Mouse (Mus musculus) lung, embryonic 15.5 days (tissue): ENCODE results near the gene Rft1. TPM values are rescaled to one million over a fixed set of nuclear protein-coding genes. Genes with fewer than 3 reads are reported as not detected.

ENCODE experiments used
- ATAC-seq: fragments of 200-750 bp; cut with Nextera tagmentation; 2 replicates; pipeline ENCODE4 v1.8.0; 2017; ENCODE audit warnings: moderate number of reproducible peaks, borderline replicate concordance; ENCODE audit not compliant: low FRiP score, low TSS enrichment; ENCODE audit errors: extremely low read depth
- H3K27ac ChIP-seq: fragments of 300-500 bp; sonication (generic); 2 replicates; pipeline ENCODE4 v1.5.1; 2015; ENCODE audit warnings: moderate library complexity, mild to moderate bottlenecking, inconsistent platforms
- H3K27me3 ChIP-seq: fragments of 300-500 bp; sonication (generic); 2 replicates; pipeline ENCODE4 v1.6.1; 2015; ENCODE audit warnings: inconsistent platforms
- H3K36me3 ChIP-seq: fragments of 300-500 bp; sonication (generic); 2 replicates; pipeline ENCODE4 v1.6.1; 2015; ENCODE audit warnings: inconsistent platforms
- H3K4me1 ChIP-seq: fragments of 300-500 bp; sonication (generic); 2 replicates; pipeline ENCODE4 v1.6.1; 2015; ENCODE audit warnings: inconsistent platforms
- H3K4me2 ChIP-seq: fragments of 300-500 bp; sonication (generic); 2 replicates; pipeline ENCODE4 v1.6.1; 2015; ENCODE audit warnings: inconsistent platforms, mild to moderate bottlenecking, moderate library complexity
- H3K4me3 ChIP-seq: fragments of 300-500 bp; sonication (generic); 2 replicates; pipeline ENCODE4 v1.5.1; 2015; ENCODE audit warnings: mild to moderate bottlenecking, inconsistent platforms
- H3K9ac ChIP-seq: fragments of 300-500 bp; sonication (generic); 2 replicates; pipeline ENCODE4 v1.6.1; 2015; ENCODE audit warnings: inconsistent platforms
- H3K9me3 ChIP-seq: fragments of 300-500 bp; sonication (generic); 2 replicates; pipeline ENCODE4 v1.6.1; 2016; ENCODE audit warnings: inconsistent platforms
- WGBS: fragments of 180-500 bp; shearing (Covaris S2); methylation state at CpG from one replicate; pipeline ENCODE4 v1.1.7; 2015; 5-methylcytosine and 5-hydroxymethylcytosine counted together
- polyA plus RNA-seq: library from polyadenylated mRNA; unstranded; fragments of >200 nt; fragmentation: Nextera tagmentation; extraction: Ambion mirVana; gene quantifications from 2 replicates; pipeline ENCODE4 v1.2.1, GENCODE M21; 2015

Gene Rft1
- polyA plus RNA-seq, 1 experiment from 2014 or later, result 17.8 TPM

DNA sequence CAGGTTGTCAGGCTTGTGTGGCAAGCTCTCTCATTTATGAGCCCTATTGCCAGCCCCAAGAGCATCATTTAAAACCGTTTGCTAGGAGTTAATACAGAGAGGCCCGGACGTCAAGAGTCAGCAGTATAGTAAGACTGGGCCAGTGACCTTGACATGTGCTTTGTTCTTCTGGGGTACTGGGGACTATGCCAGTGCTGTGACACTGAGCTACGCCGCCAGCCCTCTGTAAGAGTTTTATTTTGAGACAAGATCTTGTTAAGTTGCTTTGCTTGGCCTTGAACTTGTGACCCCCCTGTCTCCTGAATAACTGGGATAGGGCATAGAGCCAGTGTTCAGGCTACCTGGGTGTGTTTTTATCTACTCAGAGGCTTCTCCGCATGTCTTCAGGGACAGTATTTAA lies 38.3 kb downstream of the Rft1 start:
- Histone ChIP-seq H3K4me1 (no peaks in the 10 kb centered on the region), H3K27ac (no peak overlapping the region), H3K9me3 (no peaks in the 10 kb centered on the region), H3K36me3 (peaks cover 5% of the 10 kb centered on the region), H3K4me3 (no peak overlapping the region), H3K4me2 (no peak overlapping the region), H3K27me3 (no peaks in the 10 kb centered on the region), H3K9ac (no peak overlapping the region)
- ATAC-seq, result no peak
- 83% methylated on average over 6 of the region's 6 CpGs for WGBS

DNA sequence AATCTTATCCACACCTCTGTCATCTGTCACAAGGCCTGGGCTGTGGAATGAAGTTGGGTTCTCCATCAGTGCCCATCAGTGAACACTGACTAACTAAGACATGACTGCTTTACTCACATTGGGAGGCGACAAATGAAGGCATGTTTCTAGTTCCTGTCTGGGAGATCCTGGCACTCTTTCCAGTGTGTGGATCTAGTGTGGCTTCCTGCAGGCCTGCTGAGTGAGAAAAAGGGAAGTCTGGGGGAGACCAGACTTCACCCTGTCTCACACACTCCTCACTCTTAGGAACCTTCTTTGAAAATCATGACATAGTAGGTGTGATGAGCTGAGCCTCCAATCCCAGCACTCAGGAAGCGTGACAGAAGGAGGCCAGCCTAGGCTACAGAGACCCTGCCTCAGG lies 40.6 kb downstream of the Rft1 start:
- Histone ChIP-seq H3K27ac (no peak overlapping the region), H3K9me3 (no peaks in the 10 kb centered on the region), H3K36me3 (peaks cover 5% of the 10 kb centered on the region), H3K9ac (no peak overlapping the region), H3K27me3 (no peaks in the 10 kb centered on the region), H3K4me2 (no peak overlapping the region), H3K4me1 (no peaks in the 10 kb centered on the region), H3K4me3 (no peak overlapping the region)
- 81% methylated on average over 2 of the region's 2 CpGs for WGBS
- ATAC-seq, result no peak

DNA sequence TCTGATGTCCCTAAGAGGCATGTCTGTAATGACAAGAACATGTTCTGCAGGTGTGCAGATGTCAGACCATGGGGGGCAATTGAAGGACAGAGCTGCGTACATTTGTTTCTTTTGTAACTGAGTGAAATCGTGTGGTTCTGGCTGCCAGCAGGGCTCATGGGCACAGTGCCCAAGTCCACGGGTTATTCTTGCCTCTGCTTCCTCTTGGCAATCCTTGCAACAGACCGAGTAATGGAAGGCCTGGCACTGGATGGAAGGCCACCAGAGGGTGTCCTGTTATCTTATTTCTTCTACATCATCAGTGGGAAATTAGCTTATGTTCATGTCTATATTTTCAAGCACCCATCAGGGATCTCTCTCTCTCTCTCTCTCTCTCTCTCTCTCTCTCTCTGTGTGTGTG lies 41.4 kb downstream of the Rft1 start:
- no peak overlapping the region for H3K27ac ChIP-seq
- no peaks in the 10 kb centered on the region for H3K4me1 ChIP-seq
- peaks cover 2% of the 10 kb centered on the region for H3K36me3 ChIP-seq
- ATAC-seq, result no peak
- H3K27me3 ChIP-seq, result no peaks in the 10 kb centered on the region
- 24% methylated on average over 4 of the region's 4 CpGs for WGBS
- no peak overlapping the region for H3K9ac ChIP-seq
- no peak overlapping the region for H3K4me2 ChIP-seq
- no peak overlapping the region for H3K4me3 ChIP-seq
- H3K9me3 ChIP-seq, result no peaks in the 10 kb centered on the region

DNA sequence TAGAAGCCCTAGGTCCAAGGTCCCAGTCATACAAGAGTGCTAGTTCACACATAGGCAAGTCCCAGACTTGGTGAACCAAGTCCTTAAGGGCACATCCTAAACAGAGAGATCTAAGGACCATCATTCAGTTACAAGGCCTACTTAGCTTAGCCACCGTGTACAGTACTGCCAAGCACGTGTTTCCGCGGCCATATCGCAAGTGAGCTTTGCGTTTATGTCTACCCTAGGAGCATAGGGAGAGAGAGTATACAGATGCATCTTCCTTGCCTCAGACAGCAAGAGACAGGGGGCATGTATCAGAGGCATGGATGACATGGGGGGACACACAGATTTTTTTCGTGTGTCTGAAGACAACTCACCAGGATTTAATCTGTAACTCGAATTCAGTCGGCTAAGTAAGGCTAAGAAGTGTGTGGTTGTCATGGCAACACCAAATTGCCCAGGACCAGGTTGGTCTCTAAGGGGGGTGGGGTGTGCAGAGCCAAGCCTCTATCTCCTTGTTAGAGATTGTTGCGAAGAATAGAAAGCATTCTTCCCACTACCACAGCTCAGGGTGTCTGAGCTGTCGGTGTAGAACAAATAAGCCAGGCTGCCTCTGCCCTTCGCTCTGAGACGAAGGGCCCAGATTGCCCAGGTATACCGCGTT lies 43.4 kb downstream of the Rft1 start:
- Histone ChIP-seq H3K4me3 (no peak overlapping the region), H3K27ac (no peak overlapping the region), H3K4me2 (no peak overlapping the region), H3K27me3 (no peaks in the 10 kb centered on the region), H3K9me3 (no peaks in the 10 kb centered on the region), H3K9ac (no peak overlapping the region), H3K36me3 (no peaks in the 10 kb centered on the region), H3K4me1 (no peaks in the 10 kb centered on the region)
- 67% methylated on average over 15 of the region's 15 CpGs for WGBS
- ATAC-seq, result no peak

DNA sequence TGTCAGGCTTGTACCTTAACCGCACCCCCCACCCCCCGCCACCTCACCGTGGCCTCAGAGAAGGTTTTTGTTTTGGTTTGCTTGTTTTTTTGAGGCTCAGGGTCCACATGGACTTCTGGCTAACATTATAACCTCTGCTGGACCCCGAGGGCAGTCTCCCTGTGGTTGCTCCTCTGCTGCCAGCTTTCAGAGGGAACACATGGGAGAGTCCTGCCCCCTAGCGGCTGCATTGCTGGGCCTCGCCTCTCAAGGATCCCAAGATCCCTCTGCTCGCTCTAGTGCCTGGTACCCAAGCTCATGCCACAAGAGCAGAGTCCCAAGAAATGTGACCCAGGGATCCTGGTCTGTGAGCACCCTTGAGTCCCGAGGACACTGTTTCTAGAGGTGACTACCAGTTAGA lies 45.5 kb downstream of the Rft1 start:
- H3K4me1 ChIP-seq, result no peaks in the 10 kb centered on the region
- no peak for ATAC-seq
- 30% methylated on average over 8 of the region's 8 CpGs for WGBS

DNA sequence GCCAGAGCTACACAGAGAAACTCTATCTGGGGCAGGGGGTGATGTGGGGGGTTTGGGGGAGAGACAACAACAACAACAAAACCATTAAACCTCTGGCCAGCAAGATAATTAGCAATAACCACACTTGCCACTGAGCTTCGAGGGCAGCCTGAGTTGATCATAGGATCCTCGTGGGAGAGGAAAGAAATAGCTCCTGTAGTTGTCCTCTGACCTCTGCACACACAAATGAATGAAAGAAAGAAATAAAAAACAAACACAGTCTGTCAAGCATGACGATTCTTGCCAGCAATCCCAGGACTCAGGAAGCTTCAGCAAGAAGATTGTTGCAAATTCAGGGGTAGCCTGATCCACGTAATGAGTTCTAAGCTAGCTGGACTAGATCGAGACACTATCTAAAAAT lies 48.4 kb downstream of the Rft1 start:
- Histone ChIP-seq H3K9ac (no peak overlapping the region), H3K4me2 (no peak overlapping the region), H3K4me1 (no peaks in the 10 kb centered on the region), H3K36me3 (no peaks in the 10 kb centered on the region), H3K9me3 (no peaks in the 10 kb centered on the region), H3K4me3 (no peak overlapping the region), H3K27ac (no peak overlapping the region), H3K27me3 (no peaks in the 10 kb centered on the region)
- WGBS, result 60% methylated on average over 5 of the region's 5 CpGs
- ATAC-seq, result no peak

More for the DNA sequence above, 45.5 kb downstream of the Rft1 start:
- Histone ChIP-seq H3K27me3 (no peaks in the 10 kb centered on the region), H3K4me3 (no peak overlapping the region), H3K4me2 (no peak overlapping the region), H3K27ac (no peak overlapping the region), H3K36me3 (no peaks in the 10 kb centered on the region), H3K9me3 (no peaks in the 10 kb centered on the region), H3K9ac (no peak overlapping the region)

DNA sequence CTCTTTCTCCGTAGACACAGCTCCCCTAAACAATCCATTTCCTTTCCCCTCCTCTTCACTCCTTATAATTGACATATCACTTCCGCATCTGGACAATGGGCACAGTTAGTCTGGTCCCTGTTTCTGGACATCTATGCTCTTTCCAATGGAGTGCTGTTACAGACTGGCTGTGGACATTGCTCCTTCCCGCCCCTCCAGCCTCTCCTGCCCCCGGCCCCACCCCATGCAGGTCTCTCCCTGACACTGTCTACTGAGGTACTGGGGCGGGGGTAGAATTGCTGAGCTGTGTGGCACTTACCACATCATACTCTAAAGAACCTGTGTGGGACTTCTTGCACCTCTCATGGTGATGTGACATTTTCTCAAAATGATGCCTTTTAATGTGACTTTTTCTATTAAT lies 48.9 kb downstream of the Rft1 start:
- Histone ChIP-seq H3K4me3 (no peak overlapping the region), H3K9ac (no peak overlapping the region), H3K4me1 (no peaks in the 10 kb centered on the region), H3K27me3 (no peaks in the 10 kb centered on the region), H3K9me3 (no peaks in the 10 kb centered on the region), H3K27ac (no peak overlapping the region), H3K4me2 (no peak overlapping the region), H3K36me3 (no peaks in the 10 kb centered on the region)
- WGBS, result 67% methylated on average over 5 of the region's 5 CpGs
- no peak for ATAC-seq

DNA sequence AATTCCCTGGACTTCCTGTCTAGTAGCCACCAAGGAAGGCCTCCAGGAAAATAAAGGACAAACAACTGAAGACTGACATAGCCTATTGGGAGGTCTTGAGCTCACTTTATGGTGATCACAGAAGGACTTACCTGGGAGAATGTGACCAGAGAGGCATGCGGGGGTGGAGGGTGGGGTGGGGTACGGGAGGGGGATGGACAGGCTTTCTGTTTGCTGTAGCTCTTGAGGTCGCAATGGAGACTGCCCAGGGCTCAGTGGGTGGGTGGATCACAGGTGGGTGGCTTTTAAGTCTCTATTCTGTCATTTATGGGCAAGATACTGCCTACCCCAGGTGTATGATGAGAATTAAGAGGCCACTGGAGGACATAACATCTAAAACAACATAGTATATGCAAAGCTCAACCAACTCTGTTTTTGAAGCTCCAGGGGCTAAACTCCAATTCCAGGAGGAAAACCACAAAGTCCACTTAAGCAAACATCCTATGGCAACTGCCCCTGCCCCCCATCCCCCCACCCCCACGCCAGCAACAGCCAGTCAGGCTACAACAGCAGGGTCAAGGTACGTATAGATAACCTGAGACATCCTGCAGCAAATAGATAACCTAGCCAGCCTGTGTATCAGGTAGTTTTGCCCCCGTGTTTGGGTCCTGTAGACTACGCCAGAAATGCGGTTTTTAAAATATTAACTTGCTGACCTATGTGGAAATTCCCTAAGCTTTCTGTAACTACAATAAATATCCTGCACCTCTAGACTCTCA lies 50.1 kb downstream of the Rft1 start:
- Histone ChIP-seq H3K9me3 (no peaks in the 10 kb centered on the region), H3K27ac (no peak overlapping the region), H3K9ac (no peak overlapping the region), H3K36me3 (no peaks in the 10 kb centered on the region), H3K4me2 (no peak overlapping the region), H3K4me3 (no peak overlapping the region), H3K4me1 (no peaks in the 10 kb centered on the region), H3K27me3 (no peaks in the 10 kb centered on the region)
- no peak for ATAC-seq
- 58% methylated on average over 8 of the region's 8 CpGs for WGBS

DNA sequence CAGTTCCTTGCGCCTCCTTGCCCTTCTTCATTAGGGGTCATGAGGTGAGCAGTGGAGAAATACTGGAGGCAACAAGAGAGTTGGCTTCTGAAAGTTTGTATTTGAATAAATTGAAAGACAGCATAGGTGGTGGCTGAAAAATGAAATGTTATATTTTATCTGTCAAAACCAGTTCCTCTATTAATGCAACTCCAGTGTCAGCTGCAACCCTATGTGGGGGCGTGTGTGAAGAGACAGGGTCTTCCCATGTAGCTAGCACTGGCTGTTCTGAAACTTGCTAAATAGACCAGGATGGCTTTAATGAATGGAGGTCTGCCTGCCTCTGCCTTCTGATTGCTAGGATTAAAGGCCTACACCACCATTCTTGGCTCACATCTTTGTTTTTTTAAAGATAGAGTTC lies 57.7 kb downstream of the Rft1 start:
- Histone ChIP-seq H3K9ac (no peak overlapping the region), H3K4me1 (peaks cover 8% of the 10 kb centered on the region; the same call in 1 of the 2 replicates), H3K4me3 (no peak overlapping the region), H3K27ac (no peak overlapping the region), H3K4me2 (no peak overlapping the region), H3K9me3 (no peaks in the 10 kb centered on the region), H3K27me3 (peaks cover 17% of the 10 kb centered on the region), H3K36me3 (no peaks in the 10 kb centered on the region)
- 92% methylated on average over 2 of the region's 2 CpGs for WGBS
- ATAC-seq, result no peak

DNA sequence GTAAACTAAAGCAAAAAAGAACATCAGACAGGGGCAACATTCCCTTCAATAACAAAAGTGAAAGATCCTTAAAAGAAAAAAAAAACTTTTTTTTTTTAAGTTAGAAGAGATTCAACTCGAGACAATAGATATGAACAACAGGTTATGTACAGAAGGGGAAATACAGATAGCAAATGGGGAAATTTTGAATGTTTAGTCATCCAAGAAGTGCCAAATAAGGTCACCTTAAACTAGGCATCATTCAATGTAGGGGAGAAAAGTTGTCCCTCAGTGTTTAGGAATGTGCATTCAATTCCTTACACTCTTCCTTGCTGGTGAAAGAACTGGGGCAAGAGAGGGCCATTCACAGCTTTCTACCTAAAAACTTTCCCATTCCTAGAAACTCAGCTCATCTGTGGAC lies 59.6 kb downstream of the Rft1 start:
- H3K9ac ChIP-seq, result no peak overlapping the region
- H3K27me3 ChIP-seq, result peaks cover 17% of the 10 kb centered on the region
- no peaks in the 10 kb centered on the region for H3K9me3 ChIP-seq
- no peak overlapping the region for H3K4me3 ChIP-seq
- whole genome bisulfite sequencing, result 77% methylated on average over 1 of the region's 1 CpGs
- H3K36me3 ChIP-seq, result no peaks in the 10 kb centered on the region
- ATAC-seq, result no peak
- no peak overlapping the region for H3K27ac ChIP-seq
- no peak overlapping the region for H3K4me2 ChIP-seq
- H3K4me1 ChIP-seq, result peaks cover 13% of the 10 kb centered on the region; the same call in 1 of the 2 replicates

DNA sequence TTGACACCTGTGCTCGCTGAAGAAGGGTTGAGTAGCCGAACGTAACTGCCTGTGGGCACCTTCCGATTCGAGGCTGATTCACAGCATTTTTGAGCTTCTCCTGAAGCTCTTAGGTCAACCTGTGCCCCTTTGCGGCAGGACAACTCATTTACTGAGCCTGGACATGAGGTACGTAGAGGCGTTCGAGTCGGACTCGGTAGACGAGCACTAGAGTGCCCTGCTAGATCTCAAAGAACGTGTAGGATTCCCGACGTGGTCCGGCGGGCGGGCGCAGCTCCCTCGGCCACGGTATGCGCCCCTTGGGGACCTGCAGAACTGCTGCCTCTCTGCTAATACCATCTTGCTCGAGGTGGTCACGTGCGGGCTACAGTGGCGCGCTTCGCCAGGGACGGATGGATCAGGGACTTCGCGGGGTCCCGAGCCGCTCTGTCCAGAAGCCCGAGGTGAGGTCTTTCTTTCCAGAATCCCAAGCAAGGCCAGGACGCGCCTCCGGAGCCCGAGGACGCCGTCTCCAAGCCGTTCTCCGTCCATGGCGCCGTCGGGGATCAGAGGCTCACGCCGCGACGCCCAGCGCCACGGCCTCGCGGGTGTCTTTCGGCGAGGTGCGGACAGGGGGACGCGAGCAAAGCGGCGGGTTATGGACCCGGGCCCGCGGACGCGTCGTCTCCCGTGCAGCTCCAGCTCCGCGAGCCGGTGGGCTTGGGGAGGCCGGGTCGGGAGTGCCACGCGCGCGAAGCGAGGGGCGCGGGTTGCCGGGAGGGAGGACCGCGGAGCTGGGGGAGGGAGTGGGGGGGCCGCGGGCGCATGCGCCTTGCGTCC lies 60.8 kb downstream of the Rft1 start, which contains the start of gene Sfmbt1:
Gene Sfmbt1 (plus strand): TSS at position 51 of the 819 bp plus-strand sequence.
- Histone ChIP-seq H3K9ac (peak within 1 kb of the TSS; percentile 71), H3K4me3 (peak within 1 kb of the TSS; percentile 68), H3K36me3 (no peaks in the 10 kb centered on the region), H3K4me1 (peaks cover 13% of the 10 kb centered on the region; the same call in 1 of the 2 replicates), H3K9me3 (no peaks in the 10 kb centered on the region), H3K27ac (peak within 1 kb of the TSS; percentile 87), H3K4me2 (peak within 1 kb of the TSS; percentile 94), H3K27me3 (peaks cover 17% of the 10 kb centered on the region)
- peak; percentile 56 for ATAC-seq
- 2% methylated on average over 85 of the region's 87 CpGs for WGBS

DNA sequence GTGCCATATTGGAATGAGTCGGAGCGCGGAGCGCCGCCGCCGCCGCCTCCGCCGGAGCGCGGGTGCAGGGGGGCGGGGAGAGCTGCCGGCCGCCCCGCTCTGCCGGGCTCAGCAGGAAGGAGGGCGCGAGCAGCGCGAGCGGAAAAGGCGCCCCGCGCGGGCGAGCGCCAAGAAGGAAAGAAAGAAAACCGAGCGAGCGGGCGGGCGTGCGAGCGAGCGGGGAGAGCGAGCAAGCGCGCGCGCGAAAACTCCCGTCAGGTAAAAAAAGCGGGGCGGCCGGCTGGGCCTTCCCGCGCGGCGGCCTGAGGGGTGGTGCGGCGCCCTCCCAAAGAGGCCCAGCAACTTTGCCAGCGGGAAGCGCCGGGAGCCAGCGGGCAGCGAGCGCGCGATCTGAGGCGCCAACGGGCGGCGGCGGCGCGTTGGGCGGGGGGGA lies 61.5 kb downstream of the Rft1 start:
- Histone ChIP-seq H3K9me3 (no peaks in the 10 kb centered on the region), H3K27me3 (peaks cover 17% of the 10 kb centered on the region), H3K36me3 (no peaks in the 10 kb centered on the region), H3K9ac (peak overlapping the region; percentile 71), H3K4me1 (peaks cover 13% of the 10 kb centered on the region; the same call in 1 of the 2 replicates), H3K27ac (peak overlapping the region; percentile 87), H3K4me3 (peak overlapping the region; percentile 68), H3K4me2 (peak overlapping the region; percentile 94)
- WGBS, result 0% methylated on average over 58 of the region's 68 CpGs
- ATAC-seq, result peak; percentile 84
